In the genomic region with DNA sequence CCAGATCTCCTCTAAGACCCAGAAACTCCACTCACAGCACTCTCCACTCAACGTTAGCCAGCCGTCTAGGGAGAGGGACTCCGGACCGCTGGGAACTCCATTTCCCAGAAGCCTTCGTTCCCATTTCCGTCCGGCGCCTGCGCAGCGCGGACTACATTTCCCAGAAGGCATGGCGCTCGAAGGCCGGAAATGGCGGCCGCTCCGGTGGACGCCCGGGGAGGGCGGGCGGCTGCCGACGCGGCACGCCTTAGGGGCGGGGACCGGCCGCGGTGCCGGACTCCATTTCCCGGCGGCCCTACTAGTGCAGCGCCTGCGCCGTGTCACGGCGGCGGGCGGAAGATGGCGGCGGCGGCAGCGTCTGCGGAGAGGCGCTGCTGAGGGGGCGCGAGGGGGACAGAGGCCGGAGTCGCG, we compare ENCODE assay signal across 8 mouse cellular contexts. TPM values are rescaled to one million over a fixed set of nuclear protein-coding genes. Genes with fewer than 3 reads are reported as not detected.
DNase-seq lines count a peak whose midpoint lies in the region; ATAC-seq and TF ChIP-seq lines count a peak whose summit lies in the region.

A gene (plus strand): TSS at position 282 of the 411 bp plus-strand sequence.

- peak; percentile 94 for DNase-seq in gastrocnemius, postnatal 10 days
- peak; percentile 97 for DNase-seq in induced T-regulatory cell, adult 2 months (ENCODE audit: low read depth)
- peak; percentile 88 to 95 for DNase-seq in left cerebral cortex, adult 9 months (ENCODE audit: low spot score in 2 of 2)
- peak; percentile 94 for DNase-seq in right cerebral cortex, postnatal 14 days
- peak; percentile 92 to 96 for DNase-seq in urinary bladder, postnatal 36 days (ENCODE audit: low spot score in 2 of 2)

- peak within 1 kb of the TSS; percentile 92 for H3K4me3 ChIP-seq in cortical plate, adult 2 months (ENCODE audit: insufficient read depth, low read length)

- 0 out of 2 replicates have a peak, but pooled peaks have one; percentile 11 for TF ChIP-seq POLR2A in cortical plate, adult 2 months (IDR thresholded peaks at IDR 0.05; ENCODE audit: extremely low read depth, insufficient read depth, low read length)

- no peak for TF ChIP-seq CTCF in cortical plate, adult 2 months (IDR thresholded peaks at IDR 0.05; ENCODE audit: extremely low read depth, insufficient read depth, low read length)

- no peak within 1 kb of the TSS for H3K27ac ChIP-seq in cortical plate, adult 2 months (ENCODE audit: insufficient read depth, low read length)

- H3K4me1 ChIP-seq in cortical plate, adult 2 months (ENCODE audit: control insufficient read depth, insufficient read depth, low read length) = no peaks in the 10 kb centered on the region

- peak; percentile 92 for ATAC-seq in activated CD4-positive, CD25-positive, alpha-beta regulatory T cell, adult 4 months
- ATAC-seq in megakaryocyte progenitor cell, adult 5-6 weeks (replicated peaks; ENCODE audit: poor library complexity) = peak; percentile 84

RNA-seq across cellular contexts. Expression of the gene that starts here (rescaled TPM):
- polyA plus RNA-seq in activated CD4-positive, CD25-positive, alpha-beta regulatory T cell, adult 4 months (2017; shearing (Covaris generic)) = 10 to 100 TPM in 1 of 2 experiments, 1 to 10 TPM in 1; 10.0 to 10.3 TPM
- 113 and 118 TPM in 2 replicates for polyA plus RNA-seq in cortical plate, adult 2 months (2012; rRNA removed)
- total RNA-seq in gastrocnemius, postnatal 10 days (2021) = 10 to 100 TPM; 39.9 to 45.0 TPM
- total RNA-seq in megakaryocyte progenitor cell, adult 5-6 weeks (2015) = 58.1 and 74.7 TPM in 2 replicates
- 44.9 and 48.6 TPM in 2 replicates for total RNA-seq in megakaryocyte progenitor cell, adult 5-6 weeks (2017)

Comparison
In these comparisons a context has a peak if more than half of its experiments do, and no peak if none do; other contexts are left out.
1. RNA of the gene that starts here (polyA plus RNA-seq): 113 to 118 TPM in cortical plate, adult 2 months; 10.0 to 10.3 TPM in activated CD4-positive, CD25-positive, alpha-beta regulatory T cell, adult 4 months; every median in the first group is over 10 times any median in the second.
2. Peak in every context shown above with its lines, with median percentiles within 50 percentile points of each other: DNase-seq.